Mouse (Mus musculus): ENCODE results near the gene Hypk.

DNA sequence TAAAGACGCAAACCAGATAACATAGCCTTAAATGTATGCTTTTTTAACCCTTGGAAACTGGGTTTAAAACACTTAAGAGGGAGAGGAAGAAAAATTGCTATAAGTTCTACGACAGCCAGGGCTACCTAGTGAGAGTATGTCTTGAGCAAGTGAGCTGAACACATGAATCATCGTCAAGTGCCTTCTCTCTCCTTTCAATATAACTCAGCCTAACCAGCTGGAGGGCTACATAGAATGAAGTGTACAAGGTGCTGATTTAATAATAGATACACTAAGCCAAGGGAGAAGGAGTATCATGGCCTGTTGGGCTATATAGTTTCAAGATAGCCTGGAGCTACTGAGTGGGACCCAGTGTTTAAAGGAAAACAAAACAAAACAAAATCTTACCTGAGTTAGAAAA lies 34.6 kb upstream of the Hypk start:
- TF ChIP-seq CTCF (IDR thresholded peaks at IDR 0.05; ENCODE audit: low read depth, low read length) (no peak), POLR2A (IDR thresholded peaks at IDR 0.05; ENCODE audit: extremely low read depth, insufficient read depth, low read length) (no peak)
